Mouse (Mus musculus) gastrocnemius, adult 8-10 months (tissue): ENCODE measurements around the gene Prkd2. TPM values are rescaled to one million over a fixed set of nuclear protein-coding genes. Genes with fewer than 3 reads are reported as not detected.

Experiments
- DNase-seq, 2 experiments: peaks; one replicate each; pipeline ENCODE4 v3.0.0; 2022; ENCODE audit warnings: low spot score in 2 of 2
- total RNA-seq, 4 experiments: library from RNA; stranded (reverse); gene quantifications; 2 replicates each; pipeline ENCODE4 v1.2.4; 2022

The Prkd2 gene
- total RNA-seq, 4 experiments from 2014 or later, result 2.5 to 4.1 (median 3.4) TPM

- no peak for DNase-seq
Measured at GRCm38 (mm10) chr7:16916342-16917265, 73.9 kb downstream of the Prkd2 start.

DNA sequence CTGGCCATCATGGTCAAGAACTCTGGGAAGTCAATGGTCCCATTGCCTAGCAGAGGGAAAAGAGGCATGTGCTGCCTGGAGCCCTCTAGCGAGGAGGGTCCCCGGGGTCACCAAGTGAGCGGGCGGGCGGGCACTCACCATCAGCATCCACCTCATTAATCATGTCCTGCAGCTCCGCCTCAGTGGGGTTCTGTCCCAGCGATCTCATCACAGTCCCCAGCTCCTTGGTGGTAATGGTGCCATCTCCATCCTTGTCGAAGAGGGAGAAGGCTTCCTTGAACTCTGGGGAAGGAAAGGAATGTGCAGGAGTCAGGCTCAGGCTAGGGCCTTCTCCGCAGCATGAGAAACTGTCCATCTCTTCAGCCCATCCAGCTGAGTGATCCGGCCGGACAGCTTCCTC, 74.7 kb downstream of the Prkd2 start:
- no peak for DNase-seq

DNA sequence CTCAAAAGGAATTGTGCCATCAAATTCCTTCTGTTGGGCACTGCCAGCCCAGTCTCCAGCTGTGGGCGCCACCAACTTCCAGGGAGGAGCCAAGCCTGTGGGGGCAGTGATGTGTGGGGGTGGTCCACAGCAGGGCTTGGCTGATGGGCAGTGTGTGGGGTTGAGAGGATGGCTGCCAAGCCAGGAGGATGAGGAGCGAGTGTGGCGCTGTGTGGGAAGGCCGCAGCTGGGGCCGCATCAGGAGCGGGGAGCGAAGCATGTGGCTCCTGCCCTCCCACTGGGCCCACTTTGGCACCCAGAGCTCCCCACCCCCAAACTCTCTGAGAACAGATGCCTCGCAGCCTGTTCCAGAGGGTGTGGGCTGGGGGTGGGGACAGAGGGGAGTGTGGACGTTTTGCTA, 75.3 kb downstream of the Prkd2 start:
- DNase-seq, result no peak

- no peak for DNase-seq
Measured at GRCm38 (mm10) chr7:16918670-16919069, 76.0 kb downstream of the Prkd2 start.

- DNase-seq, result no peak
Measured at GRCm38 (mm10) chr7:16919395-16920149, 76.9 kb downstream of the Prkd2 start.

Other genes with a start within 250 kb of the Prkd2 start
- 10 to 100 TPM; 18.1 to 27.8 (median 23.0) TPM for gene Arhgap35, start 227.9 kb upstream of the Prkd2 start, total RNA-seq
- gene Ceacam15, start 167.2 kb upstream of the Prkd2 start, total RNA-seq, result not detected
- gene Ceacam9, start 121.0 kb upstream of the Prkd2 start, total RNA-seq, result not detected
- gene Ap2s1, start 104.5 kb upstream of the Prkd2 start, total RNA-seq, result 10 to 100 TPM; 37.0 to 54.4 (median 47.1) TPM
- 10 to 100 TPM in 3 of 4 experiments, 1 to 10 TPM in 1; 8.7 to 30.2 (median 14.9) TPM for gene Slc1a5, start 61.6 kb upstream of the Prkd2 start, total RNA-seq
- gene Strn4, start 27.0 kb upstream of the Prkd2 start, total RNA-seq, result 10 to 100 TPM; 11.0 to 15.6 (median 14.0) TPM
- 10 to 100 TPM; 55.5 to 67.9 (median 62.9) TPM for gene Fkrp, start 26.2 kb upstream of the Prkd2 start, total RNA-seq
- gene Dact3, start 32.4 kb downstream of the Prkd2 start, total RNA-seq, result 1 to 10 TPM in 2 of 4 experiments, under 1 TPM in 2; 0.87 to 1.4 (median 1.1) TPM
- under 1 TPM in 1 of 4 experiments, not detected in 3; 0.36 TPM for gene Gng8, start 48.9 kb downstream of the Prkd2 start, total RNA-seq
- gene Ptgir, start 63.6 kb downstream of the Prkd2 start, total RNA-seq, result under 1 TPM; 0.62 to 0.97 (median 0.93) TPM
- gene Calm3, start 81.2 kb downstream of the Prkd2 start, total RNA-seq, result 100 to 1,000 TPM; 386 to 534 (median 424) TPM
- gene Pnmal2, start 101.8 kb downstream of the Prkd2 start, total RNA-seq, result under 1 TPM; 0.24 to 0.76 (median 0.41) TPM
- gene Pnmal1, start 116.8 kb downstream of the Prkd2 start, total RNA-seq, result under 1 TPM in 1 of 4 experiments, not detected in 3; 0.07 TPM
- not detected for gene Gm42372, start 140.2 kb downstream of the Prkd2 start, total RNA-seq
- under 1 TPM; 0.60 to 0.94 (median 0.76) TPM for gene Ccdc8, start 149.8 kb downstream of the Prkd2 start, total RNA-seq
- gene Ppp5c, start 185.0 kb downstream of the Prkd2 start, total RNA-seq, result 10 to 100 TPM; 53.5 to 62.3 (median 60.6) TPM
- gene Hif3a, start 219.5 kb downstream of the Prkd2 start, total RNA-seq, result 1 to 10 TPM in 2 of 4 experiments, under 1 TPM in 2; 0.75 to 1.7 (median 1.00) TPM
- gene Psg16, start 231.1 kb downstream of the Prkd2 start, total RNA-seq, result under 1 TPM in 2 of 4 experiments, not detected in 2; 0.09 to 0.15 TPM